Mouse (Mus musculus): ENCODE measurements around the gene Esyt1. TPM values are rescaled to one million over a fixed set of nuclear protein-coding genes. Genes with fewer than 3 reads are reported as not detected.

The Esyt1 gene
- total and polyA plus RNA-seq, 3 experiments: 20.2 to 48.0 (median 38.2) TPM

- H3K27me3 ChIP-seq (replicated peaks): no peaks in the 10 kb centered on the region
- 0 out of 2 replicates have a peak, but pooled peaks cover 3% of the 10 kb centered on the region for H3K79me2 ChIP-seq (replicated peaks; ENCODE audit: control insufficient read depth, extremely low read depth, insufficient read depth, poor library complexity, severe bottlenecking)
- H3K4me2 ChIP-seq (ENCODE audit: insufficient read depth, low read depth, poor library complexity, severe bottlenecking): no peak overlapping the region
- H3K36me3 ChIP-seq (replicated peaks in 1 of 2; ENCODE audit: control insufficient read depth in 1 of 2, insufficient read depth in 1 of 2, low read length in 1 of 2): peaks cover 81 to 86% of the 10 kb centered on the region in 2 experiments
- no peaks in the 10 kb centered on the region for H3K9me3 ChIP-seq (replicated peaks; ENCODE audit: low read length)
- dilution Hi-C loops (cut with MboI; ENCODE audit: extremely low pct_ligation_motif_present, extremely low pct_unique_long_range_greater_than_20kb, low sequenced_read_pairs): no loop called here
- DNase-seq (ENCODE audit: extremely low read depth): no peak
- H3K4me3 ChIP-seq (replicated peaks in 1 of 3; ENCODE audit: low read depth in 2 of 3, low read length in 2 of 3, poor library complexity in 1 of 3): no peak overlapping the region
- H3K4me1 ChIP-seq (ENCODE audit: control insufficient read depth in 1 of 2, insufficient read depth in 2 of 2): peaks cover 0 to under 1% of the 10 kb centered on the region in 2 experiments; a peak in 1 of 4 replicates
- TF ChIP-seq UBTF (IDR thresholded peaks at IDR 0.05; ENCODE audit: low read depth, low read length): no peak
- TF ChIP-seq JUND (conservative IDR thresholded peaks at IDR 0.05; ENCODE audit: low read depth, low read length): no peak
- TF ChIP-seq ZC3H11A (IDR thresholded peaks at IDR 0.05; ENCODE audit: low read depth, low read length): no peak
- TF ChIP-seq MYC (IDR thresholded peaks at IDR 0.05; ENCODE audit: low read depth, low read length): no peak
- TF ChIP-seq POLR2AphosphoS2 (IDR thresholded peaks at IDR 0.05; ENCODE audit: low read depth, low read length): no peak
- no peak for TF ChIP-seq RAD21 (IDR thresholded peaks at IDR 0.05; ENCODE audit: low read depth, low read length)
- TF ChIP-seq TCF12 (IDR thresholded peaks at IDR 0.05; ENCODE audit: low read depth, low read length): no peak
- H3K27ac ChIP-seq (ENCODE audit: insufficient read depth, low read depth): no peak overlapping the region
- H3K9ac ChIP-seq (ENCODE audit: insufficient read depth, low read depth): no peak overlapping the region
- in situ Hi-C loops (cut with MboI; ENCODE audit: low pct_ligation_motif_present, low pct_unique_long_range_greater_than_20kb, low sequenced_read_pairs): no loop called here
Observed at GRCm38 (mm10) chr10:128486370-128486769, 39.3 kb downstream of the Esyt1 start.

DNA sequence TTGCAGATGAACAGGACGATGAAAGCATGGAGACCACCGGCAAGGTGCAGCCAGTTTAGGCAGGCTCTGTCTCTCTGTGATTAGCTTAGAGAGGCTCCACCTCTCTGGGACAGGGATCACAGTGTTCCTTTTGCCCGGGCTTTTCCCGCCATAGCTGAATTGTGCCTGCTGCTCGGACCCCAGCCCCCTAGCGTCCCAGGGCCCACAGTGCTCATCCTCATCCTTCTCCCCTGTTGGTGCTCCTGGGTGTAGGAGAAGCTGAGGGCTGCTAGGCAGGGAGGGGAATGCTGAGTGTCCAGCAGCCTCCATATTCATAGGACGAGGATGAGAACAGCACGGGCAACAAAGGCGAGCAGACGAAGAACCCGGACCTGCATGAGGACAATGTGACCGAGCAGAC is 51.3 kb downstream of the Esyt1 start:
- DNase-seq (ENCODE audit: extremely low read depth): no peak
- no peaks in the 10 kb centered on the region for H3K4me1 ChIP-seq (ENCODE audit: control insufficient read depth in 1 of 2, insufficient read depth in 2 of 2)
- H3K4me3 ChIP-seq (replicated peaks in 1 of 3; ENCODE audit: low read depth in 2 of 3, low read length in 2 of 3, poor library complexity in 1 of 3): no peak overlapping the region
- no peak overlapping the region for H3K27ac ChIP-seq (ENCODE audit: insufficient read depth, low read depth)
- H3K4me2 ChIP-seq (ENCODE audit: insufficient read depth, low read depth, poor library complexity, severe bottlenecking): no peak overlapping the region
- no peaks in the 10 kb centered on the region for H3K79me2 ChIP-seq (replicated peaks; ENCODE audit: control insufficient read depth, extremely low read depth, insufficient read depth, poor library complexity, severe bottlenecking)
- no peaks in the 10 kb centered on the region for H3K27me3 ChIP-seq (replicated peaks)
- dilution Hi-C loops (cut with MboI; ENCODE audit: extremely low pct_ligation_motif_present, extremely low pct_unique_long_range_greater_than_20kb, low sequenced_read_pairs): no loop called here
- H3K36me3 ChIP-seq (replicated peaks in 1 of 2; ENCODE audit: control insufficient read depth in 1 of 2, insufficient read depth in 1 of 2, low read length in 1 of 2): peaks cover 53 to 85% of the 10 kb centered on the region in 2 experiments
- in situ Hi-C loops (cut with MboI; ENCODE audit: low pct_ligation_motif_present, low pct_unique_long_range_greater_than_20kb, low sequenced_read_pairs): no loop called here
- H3K9me3 ChIP-seq (replicated peaks; ENCODE audit: low read length): no peaks in the 10 kb centered on the region
- TF ChIP-seq PAX5 (IDR thresholded peaks at IDR 0.05; ENCODE audit: low read length) (no peak), NELFE (IDR thresholded peaks at IDR 0.05; ENCODE audit: low read depth, low read length) (no peak), POLR2A (IDR thresholded peaks at IDR 0.05; ENCODE audit: low read depth, low read length) (no peak), ZNF384 (IDR thresholded peaks at IDR 0.05; ENCODE audit: low read depth, low read length) (no peak)
- H3K9ac ChIP-seq (ENCODE audit: insufficient read depth, low read depth): no peak overlapping the region

DNA sequence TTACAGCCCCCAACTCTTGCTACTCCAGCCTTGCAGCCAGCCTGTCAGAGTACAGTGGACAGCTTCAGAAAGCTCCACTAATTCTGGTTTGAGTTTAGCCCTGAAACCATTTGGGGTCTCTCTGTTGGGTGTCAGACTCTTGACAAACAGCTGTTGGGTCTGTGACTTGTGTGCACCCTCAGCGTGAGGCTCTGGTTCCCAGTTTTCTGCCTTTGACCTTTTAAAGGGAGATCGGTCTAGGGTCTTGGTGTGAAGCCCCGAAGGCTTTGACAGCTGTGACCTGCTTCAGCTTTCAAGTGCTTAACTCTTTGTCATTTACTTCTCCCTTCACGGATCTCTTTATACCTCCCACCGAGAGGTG is 65.4 kb downstream of the Esyt1 start:
- H3K27ac ChIP-seq (ENCODE audit: insufficient read depth, low read depth): no peak overlapping the region
- peaks cover 23 to 43% of the 10 kb centered on the region in 2 experiments for H3K36me3 ChIP-seq (replicated peaks in 1 of 2; ENCODE audit: control insufficient read depth in 1 of 2, insufficient read depth in 1 of 2, low read length in 1 of 2)
- peak overlapping the region; percentile 97 for H3K9ac ChIP-seq (ENCODE audit: insufficient read depth, low read depth)
- peaks cover 6 to 21% of the 10 kb centered on the region in 2 experiments for H3K4me1 ChIP-seq (ENCODE audit: control insufficient read depth in 1 of 2, insufficient read depth in 2 of 2)
- DNase-seq (ENCODE audit: extremely low read depth): no peak
- in situ Hi-C loops (cut with MboI; ENCODE audit: low pct_ligation_motif_present, low pct_unique_long_range_greater_than_20kb, low sequenced_read_pairs) (no loop called here), dilution Hi-C loops (cut with MboI; ENCODE audit: extremely low pct_ligation_motif_present, extremely low pct_unique_long_range_greater_than_20kb, low sequenced_read_pairs) (no loop called here)
- TF ChIP-seq HCFC1 (IDR thresholded peaks at IDR 0.05; ENCODE audit: low read depth, low read length): no peak
- 0 out of 2 replicates have a peak, but pooled peaks have one; percentile 4 for TF ChIP-seq CHD2 (IDR thresholded peaks at IDR 0.05; ENCODE audit: low read length)
- peak overlapping the region; percentile 71 to 82 (median 77) for H3K4me3 ChIP-seq (replicated peaks in 1 of 3; ENCODE audit: low read depth in 2 of 3, low read length in 2 of 3, poor library complexity in 1 of 3)
- peaks cover 16% of the 10 kb centered on the region for H3K79me2 ChIP-seq (replicated peaks; ENCODE audit: control insufficient read depth, extremely low read depth, insufficient read depth, poor library complexity, severe bottlenecking)
- H3K27me3 ChIP-seq (replicated peaks): no peaks in the 10 kb centered on the region
- H3K9me3 ChIP-seq (replicated peaks; ENCODE audit: low read length): no peaks in the 10 kb centered on the region
- peak overlapping the region; percentile 80 for H3K4me2 ChIP-seq (ENCODE audit: insufficient read depth, low read depth, poor library complexity, severe bottlenecking)

Other genes starting within 250 kb of the Esyt1 start
Only the 20 nearest of the 24 such genes appear.
- 91.0 and 111 TPM in 2 replicates for gene Cnpy2, start 203.4 kb downstream of the Esyt1 start, total RNA-seq (2012; rRNA removed)
- gene Cnpy2, start 203.4 kb downstream of the Esyt1 start, total RNA-seq (2014; rRNA removed): 64.9 and 72.0 TPM in 2 replicates
- 98.9 and 107 TPM in 2 replicates for gene Cnpy2, start 203.4 kb downstream of the Esyt1 start, polyA plus RNA-seq (2012; ENCODE audit: insufficient read length, low read depth)
- gene Cs, start 188.1 kb downstream of the Esyt1 start, total RNA-seq (2012; rRNA removed): 145 and 149 TPM in 2 replicates
- 131 and 137 TPM in 2 replicates for gene Cs, start 188.1 kb downstream of the Esyt1 start, total RNA-seq (2014; rRNA removed)
- gene Cs, start 188.1 kb downstream of the Esyt1 start, polyA plus RNA-seq (2012; ENCODE audit: insufficient read length, low read depth): 214 and 240 TPM in 2 replicates
- 8.4 and 11.1 TPM in 2 replicates for gene Coq10a, start 156.9 kb downstream of the Esyt1 start, total RNA-seq (2012; rRNA removed)
- gene Coq10a, start 156.9 kb downstream of the Esyt1 start, total RNA-seq (2014; rRNA removed): 5.7 and 7.7 TPM in 2 replicates
- 8.6 and 12.1 TPM in 2 replicates for gene Coq10a, start 156.9 kb downstream of the Esyt1 start, polyA plus RNA-seq (2012; ENCODE audit: insufficient read length, low read depth)
- gene Ankrd52, start 148.8 kb downstream of the Esyt1 start, total RNA-seq (2012; rRNA removed): 15.3 and 15.8 TPM in 2 replicates
- 3.5 and 4.3 TPM in 2 replicates for gene Ankrd52, start 148.8 kb downstream of the Esyt1 start, total RNA-seq (2014; rRNA removed)
- 45.9 and 51.0 TPM in 2 replicates for gene Ankrd52, start 148.8 kb downstream of the Esyt1 start, polyA plus RNA-seq (2012; ENCODE audit: insufficient read length, low read depth)
- 0.21 TPM in 1 of 2 replicates, not detected in the other for gene Slc39a5, start 124.6 kb downstream of the Esyt1 start, total RNA-seq (2012; rRNA removed)
- gene Slc39a5, start 124.6 kb downstream of the Esyt1 start, total RNA-seq (2014; rRNA removed): not detected in 2 replicates
- gene Slc39a5, start 124.6 kb downstream of the Esyt1 start, polyA plus RNA-seq (2012; ENCODE audit: insufficient read length, low read depth): 0.11 TPM in 1 of 2 replicates, not detected in the other
- 43.7 and 45.8 TPM in 2 replicates for gene Nabp2, start 114.4 kb downstream of the Esyt1 start, total RNA-seq (2012; rRNA removed)
- 40.3 and 46.9 TPM in 2 replicates for gene Nabp2, start 114.4 kb downstream of the Esyt1 start, total RNA-seq (2014; rRNA removed)
- gene Nabp2, start 114.4 kb downstream of the Esyt1 start, polyA plus RNA-seq (2012; ENCODE audit: insufficient read length, low read depth): 123 and 147 TPM in 2 replicates
- 19.9 and 20.1 TPM in 2 replicates for gene Rnf41, start 114.2 kb downstream of the Esyt1 start, total RNA-seq (2012; rRNA removed)
- 15.3 and 15.9 TPM in 2 replicates for gene Rnf41, start 114.2 kb downstream of the Esyt1 start, total RNA-seq (2014; rRNA removed)
- 17.4 TPM in 2 replicates for gene Rnf41, start 114.2 kb downstream of the Esyt1 start, polyA plus RNA-seq (2012; ENCODE audit: insufficient read length, low read depth)
- gene Smarcc2, start 66.6 kb downstream of the Esyt1 start, total RNA-seq (2012; rRNA removed): 20.2 and 24.8 TPM in 2 replicates
- gene Smarcc2, start 66.6 kb downstream of the Esyt1 start, total RNA-seq (2014; rRNA removed): 6.1 and 7.5 TPM in 2 replicates
- 39.8 and 42.6 TPM in 2 replicates for gene Smarcc2, start 66.6 kb downstream of the Esyt1 start, polyA plus RNA-seq (2012; ENCODE audit: insufficient read length, low read depth)
- gene Myl6, start 31.7 kb downstream of the Esyt1 start, total RNA-seq (2012; rRNA removed): 555 and 601 TPM in 2 replicates
- 560 and 610 TPM in 2 replicates for gene Myl6, start 31.7 kb downstream of the Esyt1 start, total RNA-seq (2014; rRNA removed)
- gene Myl6, start 31.7 kb downstream of the Esyt1 start, polyA plus RNA-seq (2012; ENCODE audit: insufficient read length, low read depth): 366 and 413 TPM in 2 replicates
- gene Myl6b, start 27.2 kb downstream of the Esyt1 start, total RNA-seq (2012; rRNA removed): 2.5 and 2.6 TPM in 2 replicates
- gene Myl6b, start 27.2 kb downstream of the Esyt1 start, total RNA-seq (2014; rRNA removed): 0.39 and 1.1 TPM in 2 replicates
- gene Myl6b, start 27.2 kb downstream of the Esyt1 start, polyA plus RNA-seq (2012; ENCODE audit: insufficient read length, low read depth): 3.2 and 3.9 TPM in 2 replicates
- gene Zc3h10, start 21.9 kb upstream of the Esyt1 start, total RNA-seq (2012; rRNA removed): 19.9 and 20.9 TPM in 2 replicates
- 16.2 TPM in 2 replicates for gene Zc3h10, start 21.9 kb upstream of the Esyt1 start, total RNA-seq (2014; rRNA removed)
- gene Zc3h10, start 21.9 kb upstream of the Esyt1 start, polyA plus RNA-seq (2012; ENCODE audit: insufficient read length, low read depth): 14.4 and 14.6 TPM in 2 replicates
- gene Rpl41, start 23.4 kb upstream of the Esyt1 start, total RNA-seq (2012; rRNA removed): 7,686 and 8,549 TPM in 2 replicates
- gene Rpl41, start 23.4 kb upstream of the Esyt1 start, total RNA-seq (2014; rRNA removed): 2,395 and 2,709 TPM in 2 replicates
- gene Rpl41, start 23.4 kb upstream of the Esyt1 start, polyA plus RNA-seq (2012; ENCODE audit: insufficient read length, low read depth): 6,293 and 8,065 TPM in 2 replicates
- gene Pa2g4, start 40.1 kb upstream of the Esyt1 start, total RNA-seq (2012; rRNA removed): 133 and 166 TPM in 2 replicates
- gene Pa2g4, start 40.1 kb upstream of the Esyt1 start, total RNA-seq (2014; rRNA removed): 126 and 129 TPM in 2 replicates
- 550 and 650 TPM in 2 replicates for gene Pa2g4, start 40.1 kb upstream of the Esyt1 start, polyA plus RNA-seq (2012; ENCODE audit: insufficient read length, low read depth)
- gene Erbb3, start 63.8 kb upstream of the Esyt1 start, total RNA-seq (2012; rRNA removed): 12.6 and 13.2 TPM in 2 replicates
- 11.3 and 13.0 TPM in 2 replicates for gene Erbb3, start 63.8 kb upstream of the Esyt1 start, total RNA-seq (2014; rRNA removed)
- gene Erbb3, start 63.8 kb upstream of the Esyt1 start, polyA plus RNA-seq (2012; ENCODE audit: insufficient read length, low read depth): 7.4 and 7.7 TPM in 2 replicates
- 2,580 and 2,987 TPM in 2 replicates for gene Rps26, start 100.9 kb upstream of the Esyt1 start, total RNA-seq (2012; rRNA removed)
- gene Rps26, start 100.9 kb upstream of the Esyt1 start, total RNA-seq (2014; rRNA removed): 1,667 and 1,906 TPM in 2 replicates
- 2,220 and 2,250 TPM in 2 replicates for gene Rps26, start 100.9 kb upstream of the Esyt1 start, polyA plus RNA-seq (2012; ENCODE audit: insufficient read length, low read depth)
- gene Ikzf4, start 120.1 kb upstream of the Esyt1 start, total RNA-seq (2012; rRNA removed): 0.08 and 0.13 TPM in 2 replicates
- 0.09 TPM in 1 of 2 replicates, not detected in the other for gene Ikzf4, start 120.1 kb upstream of the Esyt1 start, total RNA-seq (2014; rRNA removed)
- 0.57 and 1.5 TPM in 2 replicates for gene Ikzf4, start 120.1 kb upstream of the Esyt1 start, polyA plus RNA-seq (2012; ENCODE audit: insufficient read length, low read depth)
- 8.3 and 10.5 TPM in 2 replicates for gene Suox, start 148.2 kb upstream of the Esyt1 start, total RNA-seq (2012; rRNA removed)
- 10.9 and 11.4 TPM in 2 replicates for gene Suox, start 148.2 kb upstream of the Esyt1 start, total RNA-seq (2014; rRNA removed)
- gene Suox, start 148.2 kb upstream of the Esyt1 start, polyA plus RNA-seq (2012; ENCODE audit: insufficient read length, low read depth): 9.0 TPM in 2 replicates
- gene Rab5b, start 170.4 kb upstream of the Esyt1 start, total RNA-seq (2012; rRNA removed): 22.0 and 27.4 TPM in 2 replicates
- 28.9 and 34.4 TPM in 2 replicates for gene Rab5b, start 170.4 kb upstream of the Esyt1 start, total RNA-seq (2014; rRNA removed)
- gene Rab5b, start 170.4 kb upstream of the Esyt1 start, polyA plus RNA-seq (2012; ENCODE audit: insufficient read length, low read depth): 20.4 and 20.6 TPM in 2 replicates
- gene Pmel, start 178.3 kb upstream of the Esyt1 start, total RNA-seq (2012; rRNA removed): 7.1 and 7.6 TPM in 2 replicates
- gene Pmel, start 178.3 kb upstream of the Esyt1 start, total RNA-seq (2014; rRNA removed): 5.3 and 5.5 TPM in 2 replicates
- gene Pmel, start 178.3 kb upstream of the Esyt1 start, polyA plus RNA-seq (2012; ENCODE audit: insufficient read length, low read depth): 8.8 and 9.4 TPM in 2 replicates
- 38.9 and 47.1 TPM in 2 replicates for gene Cdk2, start 179.2 kb upstream of the Esyt1 start, total RNA-seq (2012; rRNA removed)
- 79.3 and 86.9 TPM in 2 replicates for gene Cdk2, start 179.2 kb upstream of the Esyt1 start, total RNA-seq (2014; rRNA removed)
- 75.3 and 89.2 TPM in 2 replicates for gene Cdk2, start 179.2 kb upstream of the Esyt1 start, polyA plus RNA-seq (2012; ENCODE audit: insufficient read length, low read depth)

All from CH12.LX (cell line).